ENCODE assay signal across 12 mouse cellular contexts in the genomic region with DNA sequence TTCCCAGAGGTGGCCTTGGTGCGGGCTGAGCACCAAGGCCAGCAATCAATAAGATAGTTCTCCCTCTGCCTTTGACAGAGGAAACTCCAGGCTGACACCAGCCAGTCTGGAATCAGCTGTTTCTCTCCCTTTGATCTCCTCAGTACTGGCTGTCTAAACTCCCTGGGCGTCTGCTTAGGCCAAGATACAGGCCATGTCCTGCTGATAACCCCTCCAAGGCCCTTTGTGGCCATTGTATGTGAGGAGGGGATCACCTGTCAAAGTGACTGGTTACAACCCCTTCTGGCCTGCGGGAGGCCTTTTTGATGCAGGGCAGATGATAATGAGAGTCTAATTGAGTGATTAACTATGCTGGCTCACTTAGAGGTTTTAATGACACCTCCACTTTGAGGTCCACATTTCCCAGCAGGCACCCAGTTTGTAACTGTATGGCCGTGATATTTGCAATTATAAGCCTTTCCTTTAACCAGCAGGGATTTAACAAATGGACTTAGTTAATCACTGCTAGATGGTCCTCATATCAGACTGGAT.
DNase-seq lines count a peak whose midpoint lies in the region; ATAC-seq and TF ChIP-seq lines count a peak whose summit lies in the region.
"Had no signal": no experiment of that assay in that cellular context is flagged by ENCODE, and none has a peak within 500 bp of the region (broad histone marks: within the 10 kb centered on the region; RNA-seq: fewer than 3 reads in every experiment).

No protein-coding gene starts in this region.

- no peak overlapping the region for H3K4me2 ChIP-seq in limb, embryonic 11.5 days (ENCODE audit: low read depth, severe bottlenecking)
- H3K4me2 ChIP-seq: stomach, embryonic 15.5 days had no signal

- H3K4me3 ChIP-seq in limb, embryonic 11.5 days (ENCODE audit: low read depth, low read length), result no peak overlapping the region
- H3K4me3 ChIP-seq in layer of hippocampus, adult 2 months, result no peak overlapping the region
- H3K4me3 ChIP-seq: stomach, embryonic 15.5 days had no signal

- H3K27me3 ChIP-seq in limb, embryonic 11.5 days (ENCODE audit: control insufficient read depth, insufficient read depth, low read length), result no peaks in the 10 kb centered on the region
- H3K27me3 ChIP-seq: stomach, embryonic 15.5 days had no signal

- H3K9ac ChIP-seq in limb, embryonic 11.5 days (ENCODE audit: low read length), result no peak overlapping the region
- H3K9ac ChIP-seq: liver, embryonic 14.5 days; stomach, embryonic 15.5 days had no signal

- no peak for ATAC-seq in limb, embryonic 11.5 days (ENCODE audit: insufficient number of reproducible peaks, low FRiP score, low TSS enrichment, low read depth)
- ATAC-seq: intestine, embryonic 16.5 days had no signal

- H3K36me3 ChIP-seq in limb, embryonic 11.5 days (ENCODE audit: control insufficient read depth, insufficient read depth, low read length), result no peaks in the 10 kb centered on the region
- H3K36me3 ChIP-seq: stomach, embryonic 15.5 days had no signal

- peaks cover 10% of the 10 kb centered on the region; the same call in 1 of the 2 replicates for H3K4me1 ChIP-seq in limb, embryonic 11.5 days (ENCODE audit: control insufficient read depth, insufficient read depth, low read length)
- H3K4me1 ChIP-seq: stomach, embryonic 15.5 days had no signal

- TF ChIP-seq CTCF in layer of hippocampus, adult 2 months (conservative IDR thresholded peaks at IDR 0.05), result no peak

- H3K27ac ChIP-seq in limb, embryonic 11.5 days (replicated peaks; ENCODE audit: low read depth, low read length), result no peak overlapping the region
- no peak overlapping the region for H3K27ac ChIP-seq in layer of hippocampus, adult 2 months
- H3K27ac ChIP-seq: liver, embryonic 14.5 days; stomach, embryonic 15.5 days had no signal

- 5% methylated on average over 4 of the region's 4 CpGs for WGBS in limb, embryonic 11.5 days

- no peaks in the 10 kb centered on the region for H3K9me3 ChIP-seq in limb, embryonic 11.5 days (ENCODE audit: control insufficient read depth, low read length)
- H3K9me3 ChIP-seq: stomach, embryonic 15.5 days had no signal

- DNase-seq in kidney, postnatal 4 days, result peak; percentile 3 to 4
- no peak for DNase-seq in kidney, adult 8-10 months
- peak; percentile 52 for DNase-seq in embryo, embryonic 11 days
- DNase-seq in limb, embryonic 11.5 days (ENCODE audit: low spot score), result peak; percentile 49
- peak; percentile 6 for DNase-seq in yolk sac, embryonic 10.5 days (ENCODE audit: low spot score)
- DNase-seq in ovary, postnatal 10 days (ENCODE audit: low spot score), result no peak
- no peak for DNase-seq in urinary bladder, postnatal 4 days (ENCODE audit: low spot score in 2 of 2)
- no peak for DNase-seq in layer of hippocampus, adult 2 months (ENCODE audit: low spot score in 2 of 2)
- DNase-seq: cerebellum, postnatal 25 days had no signal

Comparison
In these comparisons a context has a peak if more than half of its experiments do, and no peak if none do; other contexts are left out.
1. DNase-seq: peak in kidney, postnatal 4 days (2 of 2), embryo, embryonic 11 days (single experiment), limb, embryonic 11.5 days (single experiment) and yolk sac, embryonic 10.5 days (single experiment); none in kidney, adult 8-10 months (0 of 2), ovary, postnatal 10 days (single experiment), urinary bladder, postnatal 4 days (0 of 2) and layer of hippocampus, adult 2 months (0 of 2).